In the genomic region with DNA sequence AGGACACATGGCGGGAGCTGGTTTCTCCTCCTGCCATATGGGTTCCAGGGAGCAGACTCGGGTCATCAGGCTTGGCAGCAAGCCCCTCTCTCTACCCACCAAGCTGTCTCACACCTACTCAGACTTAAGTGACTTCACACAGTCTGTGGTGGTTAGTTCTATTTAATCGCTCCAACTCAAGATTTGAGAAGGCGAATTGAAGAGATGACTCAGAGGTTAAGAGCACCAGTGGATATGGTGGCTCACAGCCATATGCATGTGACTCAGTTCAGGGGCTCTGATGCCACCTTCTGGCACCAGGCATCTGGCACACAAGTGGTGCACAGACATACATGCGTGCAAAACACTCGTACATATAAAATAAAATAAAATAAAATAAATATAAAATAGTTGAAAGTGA, we compare ENCODE assay signal across 10 mouse cellular contexts. TPM values are rescaled to one million over a fixed set of nuclear protein-coding genes. Genes with fewer than 3 reads are reported as not detected.
DNase-seq lines count a peak whose midpoint lies in the region; ATAC-seq lines count a peak whose summit lies in the region.
"Had no signal": no experiment of that assay in that cellular context is flagged by ENCODE, and none has a peak within 500 bp of the region (broad histone marks: within the 10 kb centered on the region; RNA-seq: fewer than 3 reads in every experiment).

No protein-coding gene starts in this region.

- H3K27me3 ChIP-seq in heart, embryonic 11.5 days (ENCODE audit: control insufficient read depth, insufficient read depth, low read length) = no peaks in the 10 kb centered on the region
- no peaks in the 10 kb centered on the region for H3K27me3 ChIP-seq in midbrain, embryonic 15.5 days (replicated peaks)
- no peaks in the 10 kb centered on the region for H3K27me3 ChIP-seq in embryonic facial prominence, embryonic 10.5 days (replicated peaks; ENCODE audit: low read depth, poor library complexity, severe bottlenecking)

- peaks cover 4% of the 10 kb centered on the region; the same call in 1 of the 2 replicates for H3K4me1 ChIP-seq in heart, embryonic 11.5 days (ENCODE audit: control insufficient read depth, insufficient read depth, low read length)
- 0 out of 2 replicates have a peak, but pooled peaks cover 5% of the 10 kb centered on the region for H3K4me1 ChIP-seq in midbrain, embryonic 15.5 days
- H3K4me1 ChIP-seq in embryonic facial prominence, embryonic 10.5 days = peaks cover 20% of the 10 kb centered on the region
- H3K4me1 ChIP-seq: megakaryocyte, embryonic 14.5 days had no signal

- DNase-seq in heart, adult 11 months = peak; percentile 83
- DNase-seq in 3134 (ENCODE audit: extremely low read depth, insufficient read length, low spot score) = peak; percentile 75
- peak; percentile 68 for DNase-seq in adrenal gland, postnatal 14 days
- peak; percentile 64 to 76 for DNase-seq in lung, adult 18-20 months
- DNase-seq in ovary, postnatal 14 days (ENCODE audit: low spot score) = no peak
- no peak for DNase-seq in embryonic facial prominence, embryonic 10.5 days (ENCODE audit: low spot score)

- no peak overlapping the region for H3K4me2 ChIP-seq in heart, embryonic 11.5 days
- H3K4me2 ChIP-seq in midbrain, embryonic 15.5 days = no peak overlapping the region

- no peak overlapping the region for H3K9ac ChIP-seq in heart, embryonic 11.5 days (ENCODE audit: low read depth, low read length)
- no peak overlapping the region for H3K9ac ChIP-seq in midbrain, embryonic 15.5 days

- H3K4me3 ChIP-seq in heart, embryonic 11.5 days (ENCODE audit: low read depth, low read length) = no peak overlapping the region
- no peak overlapping the region for H3K4me3 ChIP-seq in midbrain, embryonic 15.5 days
- no peak overlapping the region for H3K4me3 ChIP-seq in embryonic facial prominence, embryonic 10.5 days
- H3K4me3 ChIP-seq: megakaryocyte, embryonic 14.5 days had no signal

- no peaks in the 10 kb centered on the region for H3K9me3 ChIP-seq in heart, embryonic 11.5 days (replicated peaks; ENCODE audit: control insufficient read depth, low read length)
- no peaks in the 10 kb centered on the region for H3K9me3 ChIP-seq in midbrain, embryonic 15.5 days
- no peaks in the 10 kb centered on the region for H3K9me3 ChIP-seq in embryonic facial prominence, embryonic 10.5 days
- H3K9me3 ChIP-seq: megakaryocyte, embryonic 14.5 days had no signal

- 75% methylated on average over 6 of the region's 6 CpGs for WGBS in heart, embryonic 11.5 days (ENCODE audit: insufficient replicate concordance)
- 88% methylated on average over 6 of the region's 6 CpGs for WGBS in midbrain, embryonic 15.5 days
- WGBS in embryonic facial prominence, embryonic 10.5 days = 91% methylated on average over 6 of the region's 6 CpGs

- no peak for ATAC-seq in heart, embryonic 11.5 days (replicated peaks; ENCODE audit: insufficient number of reproducible peaks, low FRiP score, low TSS enrichment)
- no peak for ATAC-seq in midbrain, embryonic 15.5 days (replicated peaks)
- ATAC-seq: inflammation-experienced regulatory T-cells, adult 6 months had no signal

- H3K27ac ChIP-seq in heart, embryonic 11.5 days (ENCODE audit: low read depth, low read length) = no peak overlapping the region
- H3K27ac ChIP-seq in midbrain, embryonic 15.5 days = no peak overlapping the region
- no peak overlapping the region for H3K27ac ChIP-seq in embryonic facial prominence, embryonic 10.5 days (replicated peaks)

- H3K36me3 ChIP-seq in heart, embryonic 11.5 days (ENCODE audit: control insufficient read depth, insufficient read depth, low read length) = no peaks in the 10 kb centered on the region
- H3K36me3 ChIP-seq in midbrain, embryonic 15.5 days (replicated peaks) = no peaks in the 10 kb centered on the region
- H3K36me3 ChIP-seq in embryonic facial prominence, embryonic 10.5 days (replicated peaks) = no peaks in the 10 kb centered on the region

RNA-seq across cellular contexts. Expression of gene Cnnm2, which starts 43.4 kb away (rescaled TPM):
- polyA plus RNA-seq in heart, embryonic 11.5 days (2014; fragmentation: Nextera tagmentation; extraction: Ambion mirVana) = 3.7 and 4.1 TPM in 2 replicates
- 27.8 and 31.7 TPM in 2 replicates for total RNA-seq in adrenal gland, postnatal 14 days (2021)
- 7.8 and 10.1 TPM in 2 replicates for polyA plus RNA-seq in midbrain, embryonic 15.5 days (2015; fragmentation: Nextera tagmentation; extraction: Ambion mirVana)
- polyA plus RNA-seq in embryonic facial prominence, embryonic 10.5 days (2016; fragmentation: Nextera tagmentation; extraction: Ambion mirVana) = 2.3 and 3.0 TPM in 2 replicates

Comparison
In these comparisons a context has a peak if more than half of its experiments do, and no peak if none do; other contexts are left out.
1. DNase-seq: peak in heart, adult 11 months (single experiment), 3134 (single experiment), adrenal gland, postnatal 14 days (single experiment) and lung, adult 18-20 months (2 of 2); none in ovary, postnatal 14 days (single experiment) and embryonic facial prominence, embryonic 10.5 days (single experiment).